Mouse (Mus musculus) hindbrain, embryonic 13.5 days (tissue): Measurements from ENCODE around the gene Gm10392. TPM values are rescaled to one million over a fixed set of nuclear protein-coding genes. Genes with fewer than 3 reads are reported as not detected.

ENCODE experiments used
- polyA plus RNA-seq: library from polyadenylated mRNA; unstranded; fragments of >200 nt; fragmentation: Nextera tagmentation; extraction: Ambion mirVana; gene quantifications from 2 replicates; pipeline ENCODE4 v1.2.1, GENCODE M21; 2015

The Gm10392 gene
- polyA plus RNA-seq, 1 experiment from 2014 or later: not detected

Other genes with a start within 250 kb of the Gm10392 start
- gene Coro6, start 56.8 kb downstream of the Gm10392 start, polyA plus RNA-seq: 0.12 and 0.19 TPM in 2 replicates
- 29.4 and 31.0 TPM in 2 replicates for gene Ankrd13b, start 29.5 kb downstream of the Gm10392 start, polyA plus RNA-seq
- 14.3 and 15.1 TPM in 2 replicates for gene Git1, start 25.6 kb downstream of the Gm10392 start, polyA plus RNA-seq
- gene Abhd15, start 4.1 kb downstream of the Gm10392 start, polyA plus RNA-seq: 1.9 and 3.3 TPM in 2 replicates
- gene Trp53i13, start 3.2 kb downstream of the Gm10392 start, polyA plus RNA-seq: 14.9 and 15.5 TPM in 2 replicates
- 23.2 and 23.7 TPM in 2 replicates for gene Taok1, start 88.6 kb upstream of the Gm10392 start, polyA plus RNA-seq
- 4.2 and 4.6 TPM in 2 replicates for gene Nufip2, start 167.0 kb upstream of the Gm10392 start, polyA plus RNA-seq
- 1.2 and 1.6 TPM in 2 replicates for gene Cryba1, start 206.1 kb upstream of the Gm10392 start, polyA plus RNA-seq
- gene Myo18a, start 244.0 kb upstream of the Gm10392 start, polyA plus RNA-seq: 45.4 and 54.0 TPM in 2 replicates